ENCODE assay signal across 30 mouse cellular contexts in the genomic region with DNA sequence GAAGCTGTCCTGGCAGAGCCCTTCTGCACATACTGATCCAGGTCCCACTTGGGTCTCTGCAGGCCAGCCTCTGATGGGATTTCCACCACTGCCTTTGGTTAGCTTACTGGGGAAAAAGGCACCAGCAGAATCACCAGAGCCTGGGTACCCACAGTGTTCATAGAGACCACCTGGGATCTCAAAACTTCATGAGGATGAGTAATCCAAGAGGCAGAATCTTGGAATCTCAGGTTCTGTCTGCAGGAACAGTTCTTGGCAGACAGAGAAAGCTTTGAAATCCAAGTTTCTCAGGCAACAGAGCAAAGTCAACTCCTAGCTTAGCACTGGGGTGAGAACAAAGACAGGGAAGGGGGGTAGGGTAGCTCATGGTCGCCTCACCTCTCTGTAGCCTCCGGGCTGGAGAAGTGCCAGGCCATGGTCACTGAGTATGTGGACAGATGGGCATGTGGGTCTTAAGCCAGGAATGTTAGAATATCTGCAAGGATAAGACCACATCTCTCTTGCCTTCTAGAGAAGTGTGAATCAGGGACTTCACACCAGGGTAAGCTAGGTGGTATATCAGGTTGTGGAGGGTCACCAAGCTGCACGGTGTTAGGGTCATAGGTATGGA.
DNase-seq lines count a peak whose midpoint lies in the region; ATAC-seq and TF ChIP-seq lines count a peak whose summit lies in the region.
"Had no signal": no experiment of that assay in that cellular context is flagged by ENCODE, and none has a peak within 500 bp of the region (broad histone marks: within the 10 kb centered on the region; RNA-seq: fewer than 3 reads in every experiment).

No protein-coding gene starts in this region.

- peaks cover 9% of the 10 kb centered on the region; the same call in 1 of the 2 replicates for H3K4me1 ChIP-seq in midbrain, postnatal 0 days (ENCODE audit: insufficient read depth, low read length)
- H3K4me1 ChIP-seq: forebrain, embryonic 13.5 days; limb, embryonic 13.5 days; liver, embryonic 12.5 days had no signal

- 0 out of 2 replicates have a peak, but pooled peaks have one; percentile 13 for ATAC-seq in frontal cortex, adult (ENCODE audit: low TSS enrichment)
- no peak for ATAC-seq in midbrain, postnatal 0 days (ENCODE audit: low FRiP score)
- ATAC-seq: forebrain, embryonic 13.5 days; inflammation-experienced regulatory T-cells, adult 6 months; liver, embryonic 12.5 days; liver, postnatal 0 days; midbrain, embryonic 16.5 days; Patski had no signal

- H3K27ac ChIP-seq in midbrain, postnatal 0 days (ENCODE audit: low read depth, low read length): no peak overlapping the region
- H3K27ac ChIP-seq: forebrain, embryonic 13.5 days; hindbrain, embryonic 10.5 days; hindbrain, embryonic 15.5 days; kidney, postnatal 0 days; limb, embryonic 13.5 days; liver, embryonic 12.5 days; neural tube, embryonic 12.5 days; stomach, postnatal 0 days had no signal

- H3K4me3 ChIP-seq in midbrain, postnatal 0 days (ENCODE audit: low read depth, low read length): no peak overlapping the region
- H3K4me3 ChIP-seq: forebrain, embryonic 13.5 days; hindbrain, embryonic 10.5 days; hindbrain, embryonic 15.5 days; limb, embryonic 13.5 days; liver, embryonic 12.5 days; myocyte; neural tube, embryonic 12.5 days had no signal

- no peak overlapping the region for H3K9ac ChIP-seq in midbrain, postnatal 0 days (replicated peaks; ENCODE audit: low read length, poor library complexity, severe bottlenecking)
- H3K9ac ChIP-seq: forebrain, embryonic 13.5 days; hindbrain, embryonic 15.5 days; limb, embryonic 13.5 days; liver, embryonic 12.5 days; liver, postnatal 0 days; neural tube, embryonic 12.5 days had no signal

- no peaks in the 10 kb centered on the region for H3K27me3 ChIP-seq in midbrain, postnatal 0 days (ENCODE audit: insufficient read depth, low read length)
- H3K27me3 ChIP-seq: forebrain, embryonic 13.5 days; hindbrain, embryonic 15.5 days; limb, embryonic 13.5 days; liver, embryonic 12.5 days; neural tube, embryonic 12.5 days; Patski had no signal

- WGBS in midbrain, postnatal 0 days: 96% methylated on average over 3 of the region's 3 CpGs

- no peaks in the 10 kb centered on the region for H3K36me3 ChIP-seq in midbrain, postnatal 0 days (ENCODE audit: insufficient read depth, low read length)
- H3K36me3 ChIP-seq: hindbrain, embryonic 10.5 days; hindbrain, embryonic 15.5 days; limb, embryonic 13.5 days; liver, embryonic 12.5 days; neural tube, embryonic 12.5 days had no signal

- H3K9me3 ChIP-seq in midbrain, postnatal 0 days (ENCODE audit: low read length): no peaks in the 10 kb centered on the region
- H3K9me3 ChIP-seq: forebrain, embryonic 13.5 days; hindbrain, embryonic 10.5 days; hindbrain, embryonic 15.5 days; limb, embryonic 13.5 days; liver, embryonic 12.5 days; neural tube, embryonic 12.5 days had no signal

- intact Hi-C loops in left cerebral cortex, postnatal 36 days (cut with DNase I): no loop called here

- no peak for DNase-seq in frontal cortex, postnatal 10 days (ENCODE audit: low spot score in 2 of 2)
- DNase-seq in kidney, postnatal 25 days: peak; percentile 19 to 48
- DNase-seq in kidney, adult 11 months: no peak
- DNase-seq in right cerebral cortex, adult 18-20 months: peak; percentile 33
- DNase-seq in right cerebral cortex, adult 2 months (ENCODE audit: low spot score in 2 of 2): no peak
- DNase-seq in left cerebral cortex, postnatal 36 days (ENCODE audit: low spot score in 2 of 2): peak; percentile 32 to 38
- DNase-seq in midbrain, postnatal 0 days (ENCODE audit: low spot score): no peak
- DNase-seq: adrenal gland, postnatal 14 days; cerebellum, adult 11-12 months; gastrocnemius, postnatal 14 days; heart, postnatal 14 days; kidney, adult 18-20 months; liver, postnatal 0 days; lung, postnatal 36 days; thymus, adult 18-20 months; thymus, postnatal 25 days had no signal

- H3K4me2 ChIP-seq in midbrain, postnatal 0 days (ENCODE audit: low read depth, low read length, poor library complexity, severe bottlenecking): no peak overlapping the region
- H3K4me2 ChIP-seq: forebrain, embryonic 13.5 days; hindbrain, embryonic 15.5 days; limb, embryonic 13.5 days; liver, embryonic 12.5 days; midbrain, embryonic 11.5 days; neural tube, embryonic 12.5 days had no signal

- TF ChIP-seq CTCF in midbrain, postnatal 0 days (IDR thresholded peaks at IDR 0.05): no peak

Comparison
In these comparisons a context has a peak if more than half of its experiments do, and no peak if none do; other contexts are left out.
1. DNase-seq: peak in kidney, postnatal 25 days (2 of 2), right cerebral cortex, adult 18-20 months (single experiment) and left cerebral cortex, postnatal 36 days (2 of 2); none in frontal cortex, postnatal 10 days (0 of 2), kidney, adult 11 months (single experiment), right cerebral cortex, adult 2 months (0 of 2) and midbrain, postnatal 0 days (single experiment).